Mouse (Mus musculus) urinary bladder, postnatal 4 days (tissue): ENCODE measurements at regions not wholly inside any gene's neighbourhood (a gene's known extent, or its start where the extent isn't known, plus 50 kb on each side); places are given as distances from the start of the nearest gene placed in this dataset.

Experiments used
- DNase-seq, 2 experiments: peaks; one replicate each; pipeline ENCODE4 v3.0.0; 2021 to 2022; ENCODE audit warnings: low spot score in 2 of 2

GRCm38 (mm10) chr5:101297511-101298102 is 367.2 kb downstream of the Nkx6-1 start:
- no peak for DNase-seq

- no peak for DNase-seq
Observed at GRCm38 (mm10) chr5:101295941-101296340, 368.9 kb downstream of the Nkx6-1 start.

GRCm38 (mm10) chr5:101294031-101294430 is 370.8 kb downstream of the Nkx6-1 start:
- DNase-seq = no peak

- DNase-seq = peak in 1 of 2 experiments; percentile 66
Observed at GRCm38 (mm10) chr5:101288358-101288757, 376.4 kb downstream of the Nkx6-1 start.

GRCm38 (mm10) chr5:101285941-101286340 is 378.9 kb downstream of the Nkx6-1 start:
- DNase-seq = no peak

GRCm38 (mm10) chr5:101250474-101250873 is 405.0 kb downstream of the Gpat3 start:
- no peak for DNase-seq

GRCm38 (mm10) chr5:101242651-101243050 is 397.1 kb downstream of the Gpat3 start:
- no peak for DNase-seq

- no peak for DNase-seq
Observed at GRCm38 (mm10) chr5:101239298-101240118, 394.0 kb downstream of the Gpat3 start.

GRCm38 (mm10) chr5:101236163-101236693 is 390.7 kb downstream of the Gpat3 start:
- DNase-seq = no peak

GRCm38 (mm10) chr5:101222390-101222789 is 376.9 kb downstream of the Gpat3 start:
- DNase-seq = no peak

- no peak for DNase-seq
Observed at GRCm38 (mm10) chr5:101218082-101218481, 372.6 kb downstream of the Gpat3 start.

- DNase-seq = no peak
Observed at GRCm38 (mm10) chr5:101216837-101217571, 371.5 kb downstream of the Gpat3 start.

GRCm38 (mm10) chr5:101211974-101212373 is 366.5 kb downstream of the Gpat3 start:
- no peak for DNase-seq

GRCm38 (mm10) chr5:101208150-101208549 is 362.6 kb downstream of the Gpat3 start:
- DNase-seq = no peak

GRCm38 (mm10) chr5:101195501-101195900 is 350.0 kb downstream of the Gpat3 start:
- DNase-seq = no peak

- DNase-seq = no peak
Observed at GRCm38 (mm10) chr5:101190976-101191375, 345.5 kb downstream of the Gpat3 start.

- no peak for DNase-seq
Observed at GRCm38 (mm10) chr5:101173183-101173582, 327.7 kb downstream of the Gpat3 start.

GRCm38 (mm10) chr5:101172782-101173181 is 327.3 kb downstream of the Gpat3 start:
- DNase-seq = no peak

- no peak for DNase-seq
Observed at GRCm38 (mm10) chr5:101169074-101169473, 323.6 kb downstream of the Gpat3 start.

- no peak for DNase-seq
Observed at GRCm38 (mm10) chr5:101163624-101164213, 318.2 kb downstream of the Gpat3 start.

GRCm38 (mm10) chr5:101163112-101163511 is 317.6 kb downstream of the Gpat3 start:
- no peak for DNase-seq

GRCm38 (mm10) chr5:101157416-101157815 is 311.9 kb downstream of the Gpat3 start:
- DNase-seq = no peak
